ENCODE assay signal across 22 mouse cellular contexts in genomic region chr2:103580756-103581155, GRCm38 (mm10). TPM values are rescaled to one million over a fixed set of nuclear protein-coding genes. Genes with fewer than 3 reads are reported as not detected.
A peak's percentile ranks its signal among the peaks of the same experiment; 100 is the strongest.
DNase-seq lines count a peak whose midpoint lies in the region; ATAC-seq and TF ChIP-seq lines count a peak whose summit lies in the region.
"Had no signal": no experiment of that assay in that cellular context is flagged by ENCODE, and none has a peak within 500 bp of the region (broad histone marks: within the 10 kb centered on the region; RNA-seq: fewer than 3 reads in every experiment).

No protein-coding gene starts in this region.

- no peaks in the 10 kb centered on the region for H3K9me3 ChIP-seq in embryonic facial prominence, embryonic 12.5 days
- no peaks in the 10 kb centered on the region for H3K9me3 ChIP-seq in embryonic facial prominence, embryonic 10.5 days
- no peaks in the 10 kb centered on the region for H3K9me3 ChIP-seq in heart, embryonic 13.5 days
- no peaks in the 10 kb centered on the region for H3K9me3 ChIP-seq in heart, postnatal 0 days (replicated peaks; ENCODE audit: control insufficient read depth, low read length)
- H3K9me3 ChIP-seq: embryonic facial prominence, embryonic 15.5 days; forebrain, embryonic 10.5 days; hindbrain, embryonic 10.5 days; midbrain, embryonic 10.5 days had no signal

- H3K79me2 ChIP-seq in myocyte (ENCODE audit: control insufficient read depth, insufficient read depth) = peaks cover 20% of the 10 kb centered on the region

- no peak overlapping the region for H3K4me3 ChIP-seq in embryonic facial prominence, embryonic 12.5 days
- no peak overlapping the region for H3K4me3 ChIP-seq in embryonic facial prominence, embryonic 10.5 days
- H3K4me3 ChIP-seq in heart, embryonic 13.5 days = 0 out of 2 replicates have a peak overlapping the region, but pooled peaks have one; percentile 7
- no peak overlapping the region for H3K4me3 ChIP-seq in heart, postnatal 0 days (ENCODE audit: low read depth, low read length)
- H3K4me3 ChIP-seq in myocyte = no peak overlapping the region
- H3K4me3 ChIP-seq: embryonic facial prominence, embryonic 15.5 days; forebrain, embryonic 10.5 days; hindbrain, embryonic 10.5 days; midbrain, embryonic 10.5 days had no signal

- no peak overlapping the region for H3ac ChIP-seq in myocyte (ENCODE audit: control insufficient read depth, insufficient read length)

- intact Hi-C loops in heart, postnatal 36 days (cut with DNase I) = no loop called here

- H3K27ac ChIP-seq in embryonic facial prominence, embryonic 12.5 days = 0 out of 2 replicates have a peak overlapping the region, but pooled peaks have one; percentile 17
- no peak overlapping the region for H3K27ac ChIP-seq in embryonic facial prominence, embryonic 10.5 days (replicated peaks)
- peak overlapping the region; percentile 90 for H3K27ac ChIP-seq in heart, embryonic 13.5 days (replicated peaks)
- H3K27ac ChIP-seq in heart, postnatal 0 days (ENCODE audit: low read depth) = peak overlapping the region; percentile 70
- H3K27ac ChIP-seq: embryonic facial prominence, embryonic 15.5 days; forebrain, embryonic 10.5 days; hindbrain, embryonic 10.5 days; hindbrain, postnatal 0 days; macrophage; midbrain, embryonic 10.5 days had no signal

- H3K4me1 ChIP-seq in embryonic facial prominence, embryonic 12.5 days = peaks cover 60% of the 10 kb centered on the region
- peaks cover 60% of the 10 kb centered on the region for H3K4me1 ChIP-seq in embryonic facial prominence, embryonic 10.5 days
- peaks cover 99% of the 10 kb centered on the region for H3K4me1 ChIP-seq in heart, embryonic 13.5 days
- H3K4me1 ChIP-seq in heart, postnatal 0 days (ENCODE audit: control insufficient read depth, insufficient read depth) = peaks cover 87% of the 10 kb centered on the region

- no peak for TF ChIP-seq CTCF in heart, postnatal 0 days (IDR thresholded peaks at IDR 0.05; ENCODE audit: low read depth)

- no peaks in the 10 kb centered on the region for H3K27me3 ChIP-seq in embryonic facial prominence, embryonic 12.5 days
- H3K27me3 ChIP-seq in embryonic facial prominence, embryonic 10.5 days (replicated peaks; ENCODE audit: low read depth, poor library complexity, severe bottlenecking) = no peaks in the 10 kb centered on the region
- no peaks in the 10 kb centered on the region for H3K27me3 ChIP-seq in heart, embryonic 13.5 days (replicated peaks)
- H3K27me3 ChIP-seq in heart, postnatal 0 days (ENCODE audit: control insufficient read depth, insufficient read depth, low read length) = no peaks in the 10 kb centered on the region
- no peaks in the 10 kb centered on the region for H3K27me3 ChIP-seq in myocyte (ENCODE audit: control insufficient read depth, insufficient read depth, insufficient read length)
- H3K27me3 ChIP-seq: embryonic facial prominence, embryonic 15.5 days; Patski had no signal

- no peak for DNase-seq in embryonic facial prominence, embryonic 10.5 days (ENCODE audit: low spot score)
- DNase-seq in heart, postnatal 36 days = no peak
- DNase-seq in heart, postnatal 0 days (ENCODE audit: low spot score) = no peak
- DNase-seq in MN1 (ENCODE audit: low spot score) = no peak
- no peak for DNase-seq in right cerebral cortex, postnatal 14 days
- DNase-seq: adrenal gland, postnatal 10 days; cerebellum, adult 9-10 months; gastrocnemius, postnatal 14 days; liver; lung, adult 18-20 months; thymus, postnatal 14 days had no signal

- no peak overlapping the region for H3K4me2 ChIP-seq in embryonic facial prominence, embryonic 12.5 days (replicated peaks)
- H3K4me2 ChIP-seq in heart, embryonic 13.5 days = peak overlapping the region; percentile 52
- peak overlapping the region; percentile 32 for H3K4me2 ChIP-seq in heart, postnatal 0 days (ENCODE audit: low read depth, low read length)
- H3K4me2 ChIP-seq in myocyte (ENCODE audit: low read depth) = peak overlapping the region; percentile 43
- H3K4me2 ChIP-seq: embryonic facial prominence, embryonic 15.5 days had no signal

- no peak for TF ChIP-seq EP300 in heart, postnatal 0 days (IDR thresholded peaks at IDR 0.05; ENCODE audit: low read depth)

- no peak overlapping the region for H3K9ac ChIP-seq in embryonic facial prominence, embryonic 12.5 days
- peak overlapping the region; percentile 69 for H3K9ac ChIP-seq in heart, embryonic 13.5 days
- H3K9ac ChIP-seq in heart, postnatal 0 days (replicated peaks; ENCODE audit: low read depth, low read length) = no peak overlapping the region
- H3K9ac ChIP-seq: embryonic facial prominence, embryonic 15.5 days had no signal

- no peaks in the 10 kb centered on the region for H3K36me3 ChIP-seq in embryonic facial prominence, embryonic 12.5 days
- H3K36me3 ChIP-seq in embryonic facial prominence, embryonic 10.5 days (replicated peaks) = no peaks in the 10 kb centered on the region
- H3K36me3 ChIP-seq in heart, embryonic 13.5 days = no peaks in the 10 kb centered on the region
- no peaks in the 10 kb centered on the region for H3K36me3 ChIP-seq in heart, postnatal 0 days (replicated peaks; ENCODE audit: control insufficient read depth, insufficient read depth, low read length)
- H3K36me3 ChIP-seq in myocyte (ENCODE audit: control insufficient read depth, insufficient read depth) = no peaks in the 10 kb centered on the region
- H3K36me3 ChIP-seq: embryonic facial prominence, embryonic 15.5 days; forebrain, embryonic 10.5 days; hindbrain, embryonic 10.5 days; midbrain, embryonic 10.5 days had no signal

- TF ChIP-seq POLR2A in myocyte (IDR thresholded peaks at IDR 0.05; ENCODE audit: insufficient read length, low read depth) = no peak

- WGBS in embryonic facial prominence, embryonic 12.5 days = 69% methylated on average over 8 of the region's 8 CpGs
- WGBS in embryonic facial prominence, embryonic 10.5 days = 70% methylated on average over 8 of the region's 8 CpGs
- WGBS in heart, embryonic 13.5 days = 32% methylated on average over 8 of the region's 8 CpGs
- WGBS in heart, postnatal 0 days = 30% methylated on average over 8 of the region's 8 CpGs

- ATAC-seq in embryonic facial prominence, embryonic 12.5 days (ENCODE audit: insufficient number of reproducible peaks, insufficient read depth, low FRiP score, low TSS enrichment) = no peak
- no peak for ATAC-seq in heart, embryonic 13.5 days (ENCODE audit: extremely low read depth, insufficient number of reproducible peaks, low FRiP score, low TSS enrichment)
- no peak for ATAC-seq in heart, postnatal 0 days (ENCODE audit: insufficient read depth, low read depth)
- ATAC-seq: hindbrain, postnatal 0 days; intestine, postnatal 0 days; Patski had no signal

TF ChIP-seq in myocyte, 11 proteins besides CTCF, POLR2A, EP300 and RAD21:
- no peak for TF ChIP-seq REST (IDR thresholded peaks at IDR 0.05; ENCODE audit: insufficient read depth, insufficient read length)
- no peak for TF ChIP-seq SRF (IDR thresholded peaks at IDR 0.05; ENCODE audit: control insufficient read depth, insufficient read length, low read depth)
- no peak for TF ChIP-seq CEBPB (IDR thresholded peaks at IDR 0.05; ENCODE audit: insufficient read depth, poor library complexity, severe bottlenecking)
- no peak for TF ChIP-seq TCF12 (IDR thresholded peaks at IDR 0.05; ENCODE audit: insufficient read depth, poor library complexity, severe bottlenecking)
- TF ChIP-seq MYOG (IDR thresholded peaks at IDR 0.05; ENCODE audit: control insufficient read depth in 1 of 3, insufficient read depth in 1 of 3, insufficient read length in 2 of 3, low read depth in 2 of 3) = no peak
- TF ChIP-seq E2F4 (IDR thresholded peaks at IDR 0.05; ENCODE audit: insufficient read depth) = no peak
- TF ChIP-seq TCF3 (IDR thresholded peaks at IDR 0.05; ENCODE audit: insufficient read length, low read depth) = no peak
- TF ChIP-seq MAX (IDR thresholded peaks at IDR 0.05; ENCODE audit: low read depth) = no peak

RNA-seq across cellular contexts. Expression of gene Abtb2, which starts 14.6 kb away (rescaled TPM):
- 21.2 and 22.7 TPM in 2 replicates for polyA plus RNA-seq in embryonic facial prominence, embryonic 12.5 days (2016; fragmentation: Nextera tagmentation; extraction: Ambion mirVana)
- 9.9 and 13.1 TPM in 2 replicates for polyA plus RNA-seq in embryonic facial prominence, embryonic 10.5 days (2016; fragmentation: Nextera tagmentation; extraction: Ambion mirVana)
- 17.4 and 18.4 TPM in 2 replicates for polyA plus RNA-seq in heart, embryonic 13.5 days (2015; fragmentation: Nextera tagmentation; extraction: Ambion mirVana)
- 10 to 100 TPM; 21.9 to 24.4 TPM for total RNA-seq in heart, postnatal 36 days (2021)
- 45.9 and 53.4 TPM in 2 replicates for total RNA-seq in heart, postnatal 0 days (2014; rRNA removed; ENCODE audit: low replicate concordance)
- polyA plus RNA-seq in heart, postnatal 0 days (2015; fragmentation: Nextera tagmentation; extraction: Ambion mirVana) = 12.3 and 12.6 TPM in 2 replicates
- 16.1 TPM for polyA plus RNA-seq in myocyte (2012; fragmentation: generic; extraction: Trizol)
